Mouse (Mus musculus): ENCODE measurements at regions not wholly inside any gene's neighbourhood (a gene's known extent, or its start where the extent isn't known, plus 50 kb on each side); places are given as distances from the start of the nearest gene placed in this dataset.

DNA sequence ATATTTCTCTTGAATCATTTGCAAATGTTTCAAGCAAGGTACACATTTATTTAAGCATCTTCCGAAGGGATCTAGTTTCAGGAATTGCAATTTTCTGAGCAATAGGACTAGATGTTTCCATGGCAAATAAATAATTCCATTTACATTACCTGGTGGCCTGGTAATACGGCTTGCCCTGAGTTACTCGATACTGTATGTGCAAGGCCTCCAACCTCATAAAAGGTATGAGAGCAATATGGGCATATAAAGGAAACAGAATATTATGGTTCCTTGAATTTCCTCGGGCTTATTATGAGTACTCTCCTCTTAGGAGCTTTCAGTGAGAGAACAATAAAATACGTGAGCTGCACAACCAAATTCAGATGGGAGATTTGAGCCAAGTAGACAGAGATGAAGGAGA is 81.4 kb upstream of the Gm9972 start:
- WGBS, result 82% methylated on average over 5 of the region's 5 CpGs
- no peaks in the 10 kb centered on the region for H3K27me3 ChIP-seq
- H3K4me3 ChIP-seq, result no peak overlapping the region
- H3K27ac ChIP-seq, result no peak overlapping the region
- no peaks in the 10 kb centered on the region for H3K9me3 ChIP-seq
- no peaks in the 10 kb centered on the region for H3K36me3 ChIP-seq
- ATAC-seq (ENCODE audit: insufficient number of reproducible peaks, insufficient read depth, low FRiP score, low TSS enrichment), result no peak
- H3K4me1 ChIP-seq, result no peaks in the 10 kb centered on the region
- no peak overlapping the region for H3K4me2 ChIP-seq (replicated peaks)
- H3K9ac ChIP-seq, result no peak overlapping the region

DNA sequence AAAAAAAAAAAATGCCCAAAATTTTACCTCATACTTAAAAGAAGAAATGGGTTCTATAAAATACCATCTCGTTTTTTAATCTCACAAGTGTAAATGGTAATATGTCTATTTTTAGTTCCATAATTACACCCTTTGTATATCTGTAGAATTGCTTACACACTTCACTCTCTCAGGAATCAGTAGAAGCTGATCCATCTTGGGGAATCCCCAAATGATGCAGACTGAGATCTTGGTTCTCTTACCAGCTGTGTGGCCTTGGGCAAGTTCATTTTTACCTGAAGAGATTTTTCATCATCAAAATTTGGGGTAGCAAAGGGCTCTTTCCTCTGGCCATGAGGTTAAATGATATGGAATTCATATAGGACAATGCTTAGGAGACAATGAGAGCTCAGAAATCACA is 69.8 kb upstream of the Gm9972 start:
- H3K9me3 ChIP-seq, result no peaks in the 10 kb centered on the region
- H3K27me3 ChIP-seq, result no peaks in the 10 kb centered on the region
- no peak overlapping the region for H3K4me3 ChIP-seq
- no peak for ATAC-seq (ENCODE audit: insufficient number of reproducible peaks, insufficient read depth, low FRiP score, low TSS enrichment)
- WGBS, result 61% methylated on average over 1 of the region's 1 CpGs
- H3K9ac ChIP-seq, result no peak overlapping the region
- no peaks in the 10 kb centered on the region for H3K36me3 ChIP-seq
- no peak overlapping the region for H3K4me2 ChIP-seq (replicated peaks)
- H3K4me1 ChIP-seq, result no peaks in the 10 kb centered on the region
- no peak overlapping the region for H3K27ac ChIP-seq

DNA sequence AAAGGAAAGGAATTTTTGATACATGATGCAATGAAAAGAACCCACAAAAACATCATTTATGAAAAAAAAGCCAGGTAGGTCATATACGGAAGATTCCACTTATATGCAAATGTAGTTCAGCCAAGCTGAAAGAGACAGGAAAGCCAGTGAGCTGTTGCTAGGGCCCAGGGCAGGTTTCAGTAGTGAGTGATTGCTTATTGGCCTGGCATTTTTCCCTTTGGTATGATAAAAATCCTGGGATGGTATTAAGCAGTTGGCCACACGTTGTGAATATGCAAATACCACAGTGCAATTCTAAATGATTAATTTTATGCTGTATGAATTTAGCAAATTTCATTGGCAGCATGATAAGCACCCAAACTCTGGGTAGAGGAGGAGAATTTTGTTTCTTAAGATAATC is 57.3 kb upstream of the Gm9972 start:
- H3K27ac ChIP-seq, result no peak overlapping the region
- no peaks in the 10 kb centered on the region for H3K9me3 ChIP-seq
- no peak for ATAC-seq (ENCODE audit: insufficient number of reproducible peaks, insufficient read depth, low FRiP score, low TSS enrichment)
- H3K4me2 ChIP-seq (replicated peaks), result no peak overlapping the region
- H3K4me1 ChIP-seq, result no peaks in the 10 kb centered on the region
- WGBS, result 71% methylated on average over 2 of the region's 2 CpGs
- no peaks in the 10 kb centered on the region for H3K27me3 ChIP-seq
- no peak overlapping the region for H3K4me3 ChIP-seq
- no peak overlapping the region for H3K9ac ChIP-seq
- H3K36me3 ChIP-seq, result no peaks in the 10 kb centered on the region
